Mouse (Mus musculus): ENCODE results near the gene Fam221b. TPM values are rescaled to one million over a fixed set of nuclear protein-coding genes. Genes with fewer than 3 reads are reported as not detected.

Fam221b gene
- polyA plus RNA-seq, 1 experiment from 2014 or later = 1.3 TPM

Small RNA genes within 50 kb of the gene (microRNA-seq; reads per million reads assigned to microRNA genes)
- not detected for gene Gm25262

Other genes with a start within 250 kb of the Fam221b start
- gene Fam166b, start 240.0 kb downstream of the Fam221b start, polyA plus RNA-seq (2015; fragmentation: Nextera tagmentation; extraction: Ambion mirVana) = 0.47 and 0.68 TPM in 2 replicates
- gene Tesk1, start 227.2 kb downstream of the Fam221b start, polyA plus RNA-seq (2015; fragmentation: Nextera tagmentation; extraction: Ambion mirVana) = 7.5 and 8.6 TPM in 2 replicates
- 3.6 and 6.5 TPM in 2 replicates for gene Cd72, start 214.5 kb downstream of the Fam221b start, polyA plus RNA-seq (2015; fragmentation: Nextera tagmentation; extraction: Ambion mirVana)
- not detected in 2 replicates for gene Sit1, start 185.4 kb downstream of the Fam221b start, polyA plus RNA-seq (2015; fragmentation: Nextera tagmentation; extraction: Ambion mirVana)
- gene Ccdc107, start 176.2 kb downstream of the Fam221b start, polyA plus RNA-seq (2015; fragmentation: Nextera tagmentation; extraction: Ambion mirVana) = 62.0 and 63.1 TPM in 2 replicates
- 17.4 and 18.8 TPM in 2 replicates for gene Arhgef39, start 169.4 kb downstream of the Fam221b start, polyA plus RNA-seq (2015; fragmentation: Nextera tagmentation; extraction: Ambion mirVana)
- gene Car9, start 162.2 kb downstream of the Fam221b start, polyA plus RNA-seq (2015; fragmentation: Nextera tagmentation; extraction: Ambion mirVana) = 0.16 and 0.20 TPM in 2 replicates
- 10.5 and 13.2 TPM in 2 replicates for gene Tpm2, start 145.4 kb downstream of the Fam221b start, polyA plus RNA-seq (2015; fragmentation: Nextera tagmentation; extraction: Ambion mirVana)
- 83.5 and 91.1 TPM in 2 replicates for gene Creb3, start 106.8 kb downstream of the Fam221b start, polyA plus RNA-seq (2015; fragmentation: Nextera tagmentation; extraction: Ambion mirVana)
- 49.5 and 54.6 TPM in 2 replicates for gene Tln1, start 106.5 kb downstream of the Fam221b start, polyA plus RNA-seq (2015; fragmentation: Nextera tagmentation; extraction: Ambion mirVana)
- gene Rgp1, start 90.4 kb downstream of the Fam221b start, polyA plus RNA-seq (2015; fragmentation: Nextera tagmentation; extraction: Ambion mirVana) = 27.0 and 30.5 TPM in 2 replicates
- gene Gba2, start 90.3 kb downstream of the Fam221b start, polyA plus RNA-seq (2015; fragmentation: Nextera tagmentation; extraction: Ambion mirVana) = 62.3 and 64.6 TPM in 2 replicates
- gene Msmp, start 84.7 kb downstream of the Fam221b start, polyA plus RNA-seq (2015; fragmentation: Nextera tagmentation; extraction: Ambion mirVana) = 1.5 and 1.7 TPM in 2 replicates
- 13.3 and 15.0 TPM in 2 replicates for gene Npr2, start 37.2 kb downstream of the Fam221b start, polyA plus RNA-seq (2015; fragmentation: Nextera tagmentation; extraction: Ambion mirVana)
- 5.2 and 5.8 TPM in 2 replicates for gene Spag8, start 15.6 kb downstream of the Fam221b start, polyA plus RNA-seq (2015; fragmentation: Nextera tagmentation; extraction: Ambion mirVana)
- gene Hint2, start 12.7 kb downstream of the Fam221b start, polyA plus RNA-seq (2015; fragmentation: Nextera tagmentation; extraction: Ambion mirVana) = 61.1 and 66.3 TPM in 2 replicates
- gene Tmem8b, start 174 bp downstream of the Fam221b start, polyA plus RNA-seq (2015; fragmentation: Nextera tagmentation; extraction: Ambion mirVana) = 14.6 and 15.5 TPM in 2 replicates
- not detected in 2 replicates for gene Olfr70, start 31.7 kb upstream of the Fam221b start, polyA plus RNA-seq (2015; fragmentation: Nextera tagmentation; extraction: Ambion mirVana)
- 0.09 TPM in 1 of 2 replicates, not detected in the other for gene Olfr71, start 41.1 kb upstream of the Fam221b start, polyA plus RNA-seq (2015; fragmentation: Nextera tagmentation; extraction: Ambion mirVana)
- gene Hrct1, start 58.0 kb upstream of the Fam221b start, polyA plus RNA-seq (2015; fragmentation: Nextera tagmentation; extraction: Ambion mirVana) = 0.34 and 0.47 TPM in 2 replicates
- gene Spaar, start 60.9 kb upstream of the Fam221b start, polyA plus RNA-seq (2015; fragmentation: Nextera tagmentation; extraction: Ambion mirVana) = 0.10 and 0.16 TPM in 2 replicates
- not detected in 2 replicates for gene Olfr159, start 101.9 kb upstream of the Fam221b start, polyA plus RNA-seq (2015; fragmentation: Nextera tagmentation; extraction: Ambion mirVana)
- gene Olfr156, start 154.8 kb upstream of the Fam221b start, polyA plus RNA-seq (2015; fragmentation: Nextera tagmentation; extraction: Ambion mirVana) = not detected in 2 replicates
- gene Olfr157, start 171.1 kb upstream of the Fam221b start, polyA plus RNA-seq (2015; fragmentation: Nextera tagmentation; extraction: Ambion mirVana) = not detected in 2 replicates
- gene Olfr155, start 182.4 kb upstream of the Fam221b start, polyA plus RNA-seq (2015; fragmentation: Nextera tagmentation; extraction: Ambion mirVana) = not detected in 2 replicates
- 4.8 and 5.1 TPM in 2 replicates for gene Reck, start 206.4 kb upstream of the Fam221b start, polyA plus RNA-seq (2015; fragmentation: Nextera tagmentation; extraction: Ambion mirVana)